Mouse (Mus musculus) heart, postnatal 36 days (tissue): ENCODE measurements around the gene Erf. TPM values are rescaled to one million over a fixed set of nuclear protein-coding genes. Genes with fewer than 3 reads are reported as not detected.

Experiments
- DNase-seq, 2 experiments: peaks; one replicate each; pipeline ENCODE4 v3.0.0; 2021 to 2022
- intact Hi-C: fragments of 180-260 bp; cut with DNase I; formaldehyde crosslinking; loops from one replicate; pipeline ENCODE4 v1.15.1; 2025
- total RNA-seq, 2 experiments: library from RNA; stranded (reverse); gene quantifications; 2 replicates each; pipeline ENCODE4 v1.2.3; 2021

Gene Erf
- total RNA-seq, 2 experiments from 2014 or later = 22.3 to 26.2 TPM

DNA sequence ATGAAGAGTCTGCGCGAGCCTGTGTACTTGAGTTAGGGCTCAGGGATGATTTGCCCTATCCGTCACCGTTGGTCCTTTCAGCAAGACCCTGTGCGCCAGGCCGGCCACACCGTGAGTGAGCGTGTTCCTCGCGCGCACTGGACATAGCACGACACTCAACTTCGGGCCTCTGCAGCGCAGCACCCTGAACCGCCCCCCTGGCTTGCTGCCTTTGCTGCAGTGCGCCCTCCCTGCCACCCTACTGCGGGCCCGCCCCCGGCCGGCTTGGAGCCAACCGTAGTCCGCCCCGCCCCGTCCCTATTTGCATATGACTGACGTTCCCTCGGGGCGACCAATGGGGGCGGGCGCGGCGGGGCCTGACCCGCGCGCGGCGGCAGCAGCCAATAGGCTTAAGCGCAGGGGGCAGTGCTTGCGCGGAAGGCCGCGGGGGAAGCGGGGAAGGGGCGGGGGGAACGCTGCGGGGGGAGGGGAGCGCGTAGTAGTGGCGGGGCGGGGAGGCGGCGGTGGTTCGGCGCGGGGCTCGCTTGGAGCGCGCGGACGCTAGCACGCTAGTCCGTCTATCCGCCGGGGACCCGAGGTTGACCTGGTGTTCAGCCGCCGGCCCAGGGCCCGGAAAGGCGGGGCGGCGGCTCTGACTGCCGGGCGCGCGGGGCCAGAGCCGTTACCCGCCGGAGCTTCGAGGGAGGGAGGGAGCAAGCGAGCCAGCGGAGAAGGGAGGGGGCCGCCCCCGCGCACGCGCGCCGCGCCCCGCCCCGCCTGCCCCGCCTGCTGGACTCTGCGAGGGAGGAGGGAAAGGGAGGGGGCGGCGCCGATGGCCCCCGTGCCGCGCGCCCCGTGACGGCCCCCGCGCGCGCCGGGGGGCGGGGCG, 31.4 kb upstream of the Erf start:
- DNase-seq = peak; percentile 96 to 97
- intact Hi-C loops = loop anchor here (2.0 kb wide), 2 partner anchors 35 to 107 kb away; partner anchors contain the start of gene Megf8

DNA sequence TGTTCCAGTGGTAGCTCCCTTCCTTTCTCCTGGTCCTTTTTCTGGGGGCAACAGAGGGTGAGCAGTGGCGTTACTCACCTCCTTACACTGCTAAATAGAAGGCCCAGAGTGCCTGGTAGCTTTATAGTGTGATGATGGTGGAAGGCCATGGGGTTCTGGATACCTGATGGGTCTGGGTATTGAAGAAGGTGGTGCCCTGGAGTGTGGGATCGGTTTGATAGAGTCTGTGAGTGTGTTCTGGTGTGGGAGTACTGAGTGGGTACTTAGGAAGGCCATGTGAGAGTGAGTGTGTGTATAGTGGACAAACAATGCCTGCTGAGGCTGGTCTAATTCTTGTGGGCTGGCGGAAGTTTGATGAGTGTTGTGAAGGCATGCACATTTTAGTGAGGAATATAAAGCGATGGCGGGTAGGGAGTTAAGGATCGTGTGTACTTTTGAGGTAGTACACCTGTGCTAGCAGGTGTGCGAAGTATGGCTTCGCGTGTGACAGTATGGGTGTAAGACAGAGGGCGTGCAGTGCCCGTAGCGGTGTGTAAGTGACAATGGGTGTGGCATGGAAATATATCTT, 30.7 kb upstream of the Erf start:
- DNase-seq = no peak
- intact Hi-C loops = loop anchor here (2.0 kb wide), 1 partner anchor 108 kb away; no protein-coding TSS in a partner anchor

DNA sequence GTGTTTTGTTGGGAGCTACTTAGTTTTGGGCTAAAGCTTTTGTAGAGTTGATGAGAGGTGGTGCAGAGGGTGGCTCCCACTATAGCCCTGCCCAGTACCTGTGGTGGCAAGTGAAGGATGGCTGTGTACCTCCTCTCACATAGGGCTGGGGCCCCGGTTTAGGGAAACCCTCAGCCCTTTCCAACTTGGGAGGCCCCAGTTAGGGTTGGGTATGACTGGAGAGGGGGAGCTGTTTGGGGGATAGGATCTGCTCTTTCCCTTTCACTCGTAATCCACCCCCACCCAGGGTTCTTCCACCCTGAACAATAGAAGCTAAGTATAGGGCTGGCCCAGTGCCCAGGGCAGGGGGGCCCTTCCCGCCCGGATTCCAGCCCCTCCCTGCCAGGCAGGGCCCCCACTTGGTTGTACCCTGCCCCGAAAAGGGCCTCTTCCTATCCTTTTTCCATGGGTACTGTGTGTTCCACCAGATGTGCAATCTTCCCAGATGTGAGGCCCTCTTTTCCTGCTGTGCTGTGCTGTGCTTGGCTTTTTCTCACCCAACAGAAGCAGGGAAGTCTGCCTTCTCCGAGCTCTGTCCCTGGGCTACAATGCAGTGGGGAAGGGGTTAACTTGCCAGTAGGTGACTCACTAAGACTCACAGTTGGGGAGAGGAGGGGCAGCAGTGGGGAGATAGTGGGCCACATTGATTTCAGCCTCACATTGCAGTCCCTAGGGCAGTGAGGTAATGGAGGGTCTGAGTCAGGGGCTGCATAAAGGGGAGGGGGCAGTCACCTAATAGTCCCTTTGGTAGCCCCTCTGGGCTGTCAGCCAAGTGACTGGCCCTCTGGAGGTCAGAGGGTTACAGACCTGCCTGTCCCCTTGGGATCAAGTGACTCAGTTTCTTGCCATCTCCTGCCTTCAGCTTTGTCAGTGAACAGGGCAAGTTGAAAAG, 29.6 kb upstream of the Erf start:
- intact Hi-C loops = loop anchor here (2.0 kb wide), 1 partner anchor 109 kb away; no protein-coding TSS in a partner anchor
- peak; percentile 69 to 76 for DNase-seq

DNA sequence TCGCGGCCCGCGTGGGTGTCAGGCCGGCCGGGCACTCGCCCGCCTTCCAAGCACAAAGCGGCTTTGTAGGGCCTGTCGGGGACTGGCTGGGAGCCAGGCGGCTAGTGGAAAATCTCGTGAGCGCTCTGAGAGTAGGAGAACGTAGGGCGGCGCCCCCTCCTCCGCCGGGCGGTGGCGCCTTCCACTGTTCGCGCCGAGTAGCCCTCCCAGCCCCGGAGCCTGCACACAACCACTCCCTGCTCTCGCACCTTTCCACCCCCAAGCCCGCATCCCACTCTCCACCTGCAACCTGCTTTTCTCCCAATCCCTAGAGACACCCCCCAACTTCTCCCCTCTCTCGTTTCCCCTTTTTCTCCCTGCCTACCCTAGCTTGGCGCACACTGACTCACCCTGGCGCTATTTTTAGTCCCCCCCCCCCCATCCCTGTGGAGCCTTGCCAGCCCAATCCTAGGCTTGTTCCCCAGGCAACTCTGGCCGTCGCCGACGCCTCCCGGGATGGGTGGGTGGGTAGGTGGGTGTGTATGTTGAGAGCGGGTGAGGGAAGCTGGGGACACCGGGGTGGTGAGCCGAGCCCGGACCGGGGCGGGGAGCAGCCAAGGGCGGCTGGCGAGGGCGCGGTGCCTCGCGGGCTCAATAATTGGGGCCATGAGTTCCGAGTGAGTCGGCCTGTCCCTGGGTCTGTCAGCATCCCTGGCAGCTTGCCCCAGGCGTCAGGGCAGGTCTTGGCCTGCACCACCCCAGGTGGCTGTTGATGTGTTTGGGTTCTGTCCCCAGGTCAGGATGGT, 28.7 kb upstream of the Erf start:
- intact Hi-C loops = no loop called here
- peak; percentile 93 to 94 for DNase-seq

DNA sequence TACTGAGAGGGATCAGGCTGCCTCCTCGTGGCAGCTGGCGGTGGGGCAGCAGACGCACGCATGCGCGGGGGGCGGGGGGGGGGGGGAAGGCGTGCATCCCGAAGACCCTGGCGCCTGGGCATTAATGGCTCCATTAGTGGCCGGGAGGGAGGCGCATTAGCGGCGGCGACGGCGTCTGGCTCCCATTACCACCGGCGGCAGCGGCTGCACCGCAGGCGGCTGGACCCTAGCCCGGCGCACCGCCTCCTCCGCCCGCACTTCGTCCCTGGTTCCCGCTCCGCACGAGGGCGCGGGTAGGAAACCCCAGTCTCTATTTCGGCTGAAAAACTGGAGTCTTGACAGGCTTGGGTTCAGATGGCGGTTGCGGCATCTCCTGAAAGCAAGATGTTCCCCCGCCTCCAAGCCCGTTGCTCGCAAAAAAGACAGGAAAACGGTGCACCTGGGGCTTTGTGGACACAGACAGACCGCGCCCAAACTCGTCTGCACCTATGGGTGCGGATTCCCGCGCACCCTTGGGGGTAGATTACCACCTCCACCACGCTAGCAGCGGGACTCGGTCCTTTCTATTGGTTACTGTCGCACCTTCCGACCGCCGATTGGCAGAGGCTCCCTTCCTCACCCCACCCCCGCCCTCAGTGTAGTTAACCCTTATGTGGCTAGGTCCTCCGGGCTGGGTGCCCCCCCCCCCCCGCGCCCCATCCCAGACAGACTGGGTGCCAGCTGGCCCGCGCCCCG, 27.9 kb upstream of the Erf start:
- DNase-seq = peak; percentile 75 to 87
- intact Hi-C loops = loop anchor here (1.0 kb wide), 2 partner anchors 27 to 37 kb away; no protein-coding TSS in a partner anchor

DNA sequence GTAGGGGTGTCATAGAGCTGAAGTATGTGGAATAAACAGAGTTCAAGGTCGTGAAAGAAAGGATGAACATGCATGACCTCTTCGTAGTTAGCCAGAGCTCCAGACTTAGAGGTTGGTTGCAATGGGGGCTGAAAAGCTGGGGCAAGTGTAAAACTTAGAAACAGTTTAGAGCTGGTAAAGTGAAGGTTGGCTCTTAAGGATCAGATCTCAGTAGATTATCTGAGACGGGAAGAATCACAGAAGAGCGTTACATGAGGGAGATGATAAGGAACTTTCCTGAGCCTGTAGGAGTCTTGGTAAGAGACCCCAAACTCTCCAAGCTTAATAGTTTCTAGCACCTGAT, 27.4 kb upstream of the Erf start:
- intact Hi-C loops = loop anchor here (1.0 kb wide), 2 partner anchors 27 to 37 kb away; no protein-coding TSS in a partner anchor
- no peak for DNase-seq

DNA sequence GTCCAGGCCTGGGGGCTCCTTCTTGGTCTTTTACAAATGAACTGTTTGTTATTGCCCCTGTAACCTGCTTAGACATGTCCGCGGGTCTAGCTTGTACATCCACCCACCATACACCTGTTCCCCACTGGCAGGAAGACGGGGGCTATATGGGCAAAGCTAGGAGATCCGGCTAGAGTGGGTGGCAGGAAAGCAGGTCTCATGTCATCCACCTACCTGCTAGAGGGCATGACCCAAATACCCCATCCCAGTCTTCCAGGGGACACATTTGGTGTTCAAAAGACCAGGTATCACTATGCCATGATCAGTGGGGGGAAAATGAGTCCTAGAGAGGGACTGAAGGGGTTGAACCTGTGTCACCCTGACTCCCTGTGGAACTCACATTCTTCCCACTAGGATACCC, 26.8 kb upstream of the Erf start:
- intact Hi-C loops = no loop called here
- DNase-seq = peak in 1 of 2 experiments; percentile 3

DNA sequence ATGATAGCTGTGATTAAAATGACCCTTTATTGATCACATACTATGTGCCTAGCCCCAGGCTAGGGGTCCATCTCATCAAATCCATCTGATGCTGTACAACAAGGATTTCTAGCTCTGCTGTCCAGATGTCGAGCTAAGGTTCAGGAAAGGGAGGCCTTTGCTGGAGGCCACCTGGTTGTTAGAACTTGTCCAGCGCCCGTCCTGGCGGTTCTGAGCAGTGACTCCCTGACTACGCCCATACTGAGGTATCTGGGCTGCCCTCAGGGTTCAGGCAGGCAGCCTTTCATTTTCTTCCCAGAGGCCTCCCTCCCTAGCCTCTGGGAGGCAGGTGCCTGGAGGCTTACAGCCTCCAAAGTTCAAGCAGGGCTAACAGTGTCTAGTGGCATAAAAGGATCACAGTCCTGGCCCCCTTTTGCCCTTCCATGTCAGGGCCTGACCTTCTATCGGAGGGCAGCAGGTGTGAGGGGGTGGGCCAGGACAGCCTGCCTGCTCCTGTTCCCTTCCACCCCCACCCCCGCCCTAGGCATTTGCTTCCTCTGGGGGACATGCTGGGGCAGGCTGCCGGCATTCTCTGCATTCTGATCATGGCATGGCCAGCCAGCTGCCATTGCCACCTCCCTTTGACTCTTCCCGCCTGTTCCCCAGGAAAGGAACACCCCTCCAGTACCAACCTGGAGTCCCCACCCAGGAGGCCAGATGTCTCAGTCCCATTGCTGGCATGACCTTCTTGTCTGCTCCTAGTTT, 25.2 kb upstream of the Erf start:
- peak in 1 of 2 experiments; percentile 2 for DNase-seq
- intact Hi-C loops = no loop called here

DNA sequence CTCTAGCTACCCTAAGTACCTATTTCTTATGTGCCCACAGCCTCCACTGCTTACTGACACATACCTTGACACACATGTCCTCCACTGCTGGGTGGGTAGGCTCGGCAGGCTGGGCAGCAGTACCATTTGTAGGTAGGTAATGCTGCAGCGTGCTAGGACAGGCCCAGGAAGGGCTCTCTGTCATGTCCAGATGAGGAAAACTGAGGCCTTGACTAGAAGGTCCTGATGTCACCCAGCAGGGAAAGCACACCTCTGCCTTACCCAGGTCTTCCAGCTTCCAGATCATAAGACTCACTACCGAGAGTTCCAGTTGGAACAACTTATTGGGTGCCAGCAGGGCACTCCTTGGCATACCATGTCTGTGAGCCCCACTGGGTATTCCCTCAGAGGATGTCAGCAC, 24.4 kb upstream of the Erf start:
- intact Hi-C loops = no loop called here
- DNase-seq = no peak

DNA sequence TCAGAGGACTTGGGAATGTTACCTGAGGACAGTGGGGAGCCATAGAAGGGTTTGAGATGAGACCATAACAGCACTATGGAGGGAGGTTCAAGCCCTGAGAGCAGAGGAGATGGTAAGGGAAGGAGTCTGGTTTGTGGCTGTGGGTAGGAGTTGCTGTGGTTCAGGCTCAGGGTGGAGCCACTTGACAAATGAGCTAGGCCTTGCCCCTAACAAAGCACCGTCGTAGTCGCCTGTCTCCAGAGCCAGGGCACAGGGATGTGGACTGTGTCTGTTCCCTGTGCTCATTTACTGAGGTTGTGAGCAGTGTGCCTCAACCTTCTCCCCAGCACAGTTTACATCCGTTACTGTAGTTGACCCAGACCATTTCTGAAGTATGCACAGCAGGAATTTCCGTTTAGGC, 24.0 kb upstream of the Erf start:
- no peak for DNase-seq
- intact Hi-C loops = no loop called here

DNA sequence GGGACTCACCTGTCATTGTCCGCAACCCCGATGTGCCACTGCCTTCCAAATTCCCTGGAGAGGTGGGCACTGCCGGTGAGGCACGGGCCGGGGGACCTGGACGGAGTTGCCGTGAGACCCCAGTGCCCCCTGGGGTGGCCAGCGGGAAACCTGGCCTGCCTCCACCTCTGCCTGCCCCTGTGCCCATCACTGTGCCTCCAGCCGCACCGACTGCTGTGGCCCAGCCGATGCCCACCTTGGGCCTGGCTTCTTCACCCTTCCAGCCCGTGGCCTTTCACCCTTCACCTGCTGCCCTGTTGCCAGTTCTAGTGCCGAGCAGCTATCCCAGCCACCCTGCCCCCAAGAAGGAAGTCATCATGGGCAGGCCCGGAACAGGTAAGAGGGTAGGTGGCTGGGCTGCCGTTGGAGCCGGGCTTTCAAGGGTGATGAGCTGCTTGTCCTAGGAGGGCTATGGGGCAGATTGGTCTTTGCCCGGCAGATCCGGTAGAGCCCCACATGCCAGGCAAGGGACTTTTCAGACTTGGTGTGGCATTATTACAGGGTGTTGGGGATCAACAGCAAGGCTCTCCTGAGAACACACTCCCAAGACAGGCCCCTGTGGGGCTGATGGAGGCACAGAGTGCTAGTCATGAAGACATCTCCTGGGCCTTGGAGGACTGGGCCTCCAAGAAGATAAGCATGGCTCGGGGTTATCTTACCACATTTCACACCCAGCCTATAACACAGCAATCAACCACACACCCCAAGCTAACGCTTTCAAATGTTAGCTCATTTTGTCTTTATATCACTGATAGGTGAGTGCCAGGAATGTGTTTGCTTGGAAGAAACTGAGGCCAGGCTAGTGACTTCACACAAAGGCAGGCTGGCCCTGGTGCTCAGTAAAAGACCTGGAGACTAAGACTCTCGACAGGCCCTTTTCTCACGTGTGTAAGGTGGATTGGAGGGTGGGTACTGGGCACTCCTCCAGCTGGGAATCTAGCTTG, 23.0 kb upstream of the Erf start:
- peak in 1 of 2 experiments; percentile 3 for DNase-seq

DNA sequence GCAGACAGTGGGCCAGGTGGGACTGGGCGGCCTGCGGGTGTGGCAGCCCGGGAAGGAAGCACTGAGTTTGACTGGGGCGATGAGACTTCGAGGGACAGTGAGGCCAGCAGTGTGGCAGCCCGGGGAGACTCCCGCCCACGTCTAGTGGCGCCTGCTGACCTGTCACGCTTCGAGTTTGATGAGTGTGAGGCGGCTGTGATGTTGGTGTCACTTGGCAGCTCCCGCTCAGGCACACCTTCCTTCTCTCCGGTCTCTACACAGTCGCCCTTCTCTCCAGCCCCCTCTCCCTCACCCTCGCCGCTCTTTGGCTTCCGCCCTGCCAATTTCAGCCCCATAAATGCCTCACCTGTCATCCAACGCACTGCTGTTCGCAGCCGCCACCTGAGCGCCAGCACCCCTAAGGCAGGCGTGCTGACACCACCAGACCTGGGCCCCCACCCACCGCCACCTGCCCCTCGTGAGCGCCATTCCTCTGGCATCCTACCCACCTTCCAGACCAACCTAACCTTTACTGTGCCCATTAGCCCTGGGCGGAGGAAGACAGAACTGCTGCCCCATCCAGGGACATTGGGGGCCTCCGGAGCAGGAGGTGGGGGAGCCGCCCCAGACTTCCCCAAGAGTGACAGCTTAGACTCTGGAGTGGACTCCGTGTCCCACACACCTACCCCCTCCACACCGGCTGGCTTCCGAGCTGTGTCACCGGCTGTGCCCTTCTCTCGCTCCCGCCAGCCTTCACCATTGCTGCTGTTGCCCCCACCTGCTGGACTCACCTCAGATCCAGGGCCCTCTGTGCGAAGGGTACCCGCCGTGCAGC, 22.1 kb upstream of the Erf start:
- intact Hi-C loops = no loop called here
- no peak for DNase-seq

More for the DNA sequence above, 23.0 kb upstream of the Erf start:
- intact Hi-C loops = no loop called here

DNA sequence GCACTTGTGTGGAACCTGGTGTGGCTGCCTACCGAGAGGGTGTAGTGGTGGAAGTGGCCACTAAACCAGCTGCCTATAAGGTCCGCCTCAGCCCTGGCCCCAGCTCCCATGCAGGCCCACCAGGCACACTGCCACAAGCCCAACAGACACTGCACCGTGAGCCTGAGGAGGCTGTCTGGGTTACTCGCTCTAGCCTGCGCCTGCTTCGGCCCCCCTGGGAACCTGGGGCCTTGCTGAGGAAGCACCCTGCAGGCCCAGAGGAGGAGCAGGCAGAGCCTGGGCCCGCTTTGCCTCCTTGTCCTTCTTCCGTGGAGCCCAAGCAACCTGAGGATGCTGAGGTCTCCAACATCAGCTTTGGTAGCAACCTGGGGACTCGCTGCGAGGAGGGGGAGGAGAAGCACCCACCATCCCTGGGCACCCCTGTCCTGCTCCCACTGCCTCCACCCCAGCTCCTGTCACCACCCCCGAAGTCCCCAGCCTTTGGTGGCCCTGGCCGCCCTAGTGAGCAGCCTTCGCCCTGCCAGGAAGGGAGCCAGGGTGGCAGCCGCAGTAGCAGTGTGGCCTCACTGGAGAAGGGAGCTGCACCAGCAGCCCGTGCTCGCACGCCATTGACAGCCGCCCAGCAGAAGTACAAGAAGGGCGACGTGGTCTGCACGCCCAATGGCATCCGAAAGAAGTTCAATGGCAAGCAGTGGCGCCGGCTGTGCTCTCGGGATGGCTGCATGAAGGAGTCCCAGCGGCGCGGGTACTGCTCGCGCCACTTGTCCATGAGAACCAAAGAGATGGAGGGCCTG, 21.3 kb upstream of the Erf start:
- intact Hi-C loops = no loop called here
- peak in 1 of 2 experiments; percentile 5 for DNase-seq

DNA sequence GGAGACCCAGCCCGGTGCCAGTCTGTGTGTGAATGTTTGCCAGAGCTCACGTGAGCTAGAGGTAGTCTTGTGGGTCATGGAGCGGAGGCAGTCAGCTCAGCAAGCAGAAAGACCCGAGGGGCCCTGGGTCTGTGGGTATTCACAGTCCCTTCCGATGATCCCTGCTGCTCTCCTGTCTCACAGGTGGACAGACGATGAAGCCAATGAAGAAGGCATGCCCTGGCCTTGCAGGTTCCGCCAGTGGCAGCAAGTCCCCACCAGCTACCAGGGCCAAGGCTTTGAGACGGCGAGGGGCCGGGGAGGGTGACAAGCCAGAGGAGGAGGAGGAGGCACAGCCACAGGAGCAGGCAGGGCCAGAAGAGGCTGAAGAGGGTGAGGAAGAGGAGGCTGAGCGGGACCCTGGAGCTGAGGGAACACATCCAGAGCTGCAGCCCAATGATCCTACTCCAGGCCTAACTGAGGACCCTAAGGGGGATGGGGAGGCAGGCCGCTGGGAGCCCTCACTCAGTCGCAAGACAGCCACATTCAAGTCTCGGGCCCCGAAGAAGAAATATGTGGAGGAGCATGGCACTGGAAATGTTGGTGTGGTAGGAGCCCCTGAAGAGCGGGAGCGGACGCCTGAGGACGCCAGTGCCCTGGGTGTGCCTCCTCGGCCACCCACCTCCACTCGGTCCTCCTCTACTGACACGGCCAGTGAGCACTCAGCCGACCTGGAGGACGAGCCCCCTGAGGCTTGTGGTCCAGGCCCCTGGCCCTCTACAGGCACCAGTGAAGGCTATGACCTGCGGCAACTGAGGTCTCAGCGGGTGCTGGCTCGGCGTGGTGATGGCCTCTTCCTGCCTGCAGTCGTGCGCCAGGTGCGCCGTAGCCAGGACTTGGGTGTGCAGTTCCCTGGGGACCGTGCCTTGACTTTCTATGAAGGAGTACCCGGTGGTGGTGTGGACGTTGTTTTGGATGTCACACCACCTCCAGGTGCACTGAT, 20.4 kb upstream of the Erf start:
- intact Hi-C loops = no loop called here
- peak in 1 of 2 experiments; percentile 2 for DNase-seq
